Mouse (Mus musculus) spleen, postnatal 10 days (tissue): ENCODE data around the gene Ei24.

ENCODE experiments used
- DNase-seq, 2 experiments: peaks; one replicate each; pipeline ENCODE4 v3.0.0; 2021 to 2022; ENCODE audit warnings: low spot score in 2 of 2

Ei24 gene

GRCm38 (mm10) chr9:36792191-36792590, 5.0 kb downstream of the Ei24 start:
- no peak for DNase-seq

GRCm38 (mm10) chr9:36783921-36784320, 13.3 kb downstream of the Ei24 start:
- DNase-seq = no peak

GRCm38 (mm10) chr9:36769048-36769413, 28.2 kb downstream of the Ei24 start:
- no peak for DNase-seq

GRCm38 (mm10) chr9:36768156-36769047, 28.8 kb downstream of the Ei24 start:
- DNase-seq = peak; percentile 68 to 70

- DNase-seq = peak; percentile 89 to 98
Measured at GRCm38 (mm10) chr9:36767203-36768143, 29.7 kb downstream of the Ei24 start, which contains the start of gene Stt3a. Gene Stt3a, minus strand, starts transcription at chr9:36767679.

GRCm38 (mm10) chr9:36764378-36764777, 32.8 kb downstream of the Ei24 start:
- DNase-seq = no peak
